Mouse (Mus musculus): ENCODE results near the gene Gm9844. TPM values are rescaled to one million over a fixed set of nuclear protein-coding genes. Genes with fewer than 3 reads are reported as not detected.
A peak's percentile ranks its signal among the peaks of the same experiment; 100 is the strongest.

Gene Gm9844
- polyA plus RNA-seq, 1 experiment from 2014 or later: 33.4 TPM

DNA sequence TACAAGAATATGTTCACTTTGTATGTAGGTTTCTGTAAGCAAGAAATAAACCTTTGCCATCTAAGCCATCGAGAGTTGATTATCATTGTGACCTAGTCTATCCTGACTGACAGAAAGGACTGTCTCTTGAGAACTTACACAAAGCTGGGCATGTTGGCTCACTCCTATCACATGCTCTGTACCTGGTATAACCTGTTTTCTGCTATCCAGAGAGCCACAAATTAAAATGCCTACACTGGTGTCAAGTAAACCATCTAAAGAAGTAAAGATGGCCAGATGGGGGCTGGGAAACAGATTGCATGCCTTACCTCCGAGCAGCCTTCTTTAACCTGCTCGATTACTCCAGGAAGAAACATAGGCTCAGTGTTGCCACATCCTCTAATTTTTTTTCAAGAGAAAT, 15.6 kb downstream of the Gm9844 start:
- no peak overlapping the region for H3K4me2 ChIP-seq
- H3K27ac ChIP-seq (replicated peaks): no peak overlapping the region
- WGBS: 80% methylated on average over 3 of the region's 3 CpGs
- H3K4me1 ChIP-seq: no peaks in the 10 kb centered on the region
- no peak for ATAC-seq (ENCODE audit: low FRiP score)
- no peak overlapping the region for H3K4me3 ChIP-seq (replicated peaks)
- no peak overlapping the region for H3K9ac ChIP-seq (replicated peaks)
- no peaks in the 10 kb centered on the region for H3K27me3 ChIP-seq (replicated peaks)
- no peaks in the 10 kb centered on the region for H3K9me3 ChIP-seq (replicated peaks)
- no peaks in the 10 kb centered on the region for H3K36me3 ChIP-seq

DNA sequence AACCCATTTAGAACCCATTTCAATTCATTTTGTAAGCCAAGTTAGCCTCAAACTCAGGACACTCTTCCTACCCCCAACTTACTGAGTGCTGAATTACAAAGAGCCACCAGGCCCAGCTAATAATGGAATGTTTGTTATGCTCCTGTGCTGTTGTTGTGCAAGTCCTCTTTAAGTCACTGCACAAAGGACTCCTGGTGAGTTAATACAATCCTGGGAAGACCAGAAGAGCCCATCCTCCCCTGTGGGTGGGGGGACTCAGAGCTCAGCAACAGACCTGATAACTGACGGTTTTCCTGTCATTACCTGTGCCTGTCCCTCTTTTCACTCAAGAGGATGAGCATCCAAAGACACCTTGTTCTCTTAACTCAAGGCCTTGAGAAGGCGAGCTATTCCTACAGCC, 17.6 kb downstream of the Gm9844 start:
- Histone ChIP-seq H3K4me1 (no peaks in the 10 kb centered on the region), H3K9me3 (replicated peaks) (no peaks in the 10 kb centered on the region), H3K9ac (replicated peaks) (no peak overlapping the region), H3K27me3 (replicated peaks) (no peaks in the 10 kb centered on the region), H3K36me3 (no peaks in the 10 kb centered on the region), H3K4me2 (no peak overlapping the region), H3K27ac (replicated peaks) (no peak overlapping the region), H3K4me3 (replicated peaks) (no peak overlapping the region)
- 15% methylated on average over 2 of the region's 2 CpGs for WGBS
- no peak for ATAC-seq (ENCODE audit: low FRiP score)

DNA sequence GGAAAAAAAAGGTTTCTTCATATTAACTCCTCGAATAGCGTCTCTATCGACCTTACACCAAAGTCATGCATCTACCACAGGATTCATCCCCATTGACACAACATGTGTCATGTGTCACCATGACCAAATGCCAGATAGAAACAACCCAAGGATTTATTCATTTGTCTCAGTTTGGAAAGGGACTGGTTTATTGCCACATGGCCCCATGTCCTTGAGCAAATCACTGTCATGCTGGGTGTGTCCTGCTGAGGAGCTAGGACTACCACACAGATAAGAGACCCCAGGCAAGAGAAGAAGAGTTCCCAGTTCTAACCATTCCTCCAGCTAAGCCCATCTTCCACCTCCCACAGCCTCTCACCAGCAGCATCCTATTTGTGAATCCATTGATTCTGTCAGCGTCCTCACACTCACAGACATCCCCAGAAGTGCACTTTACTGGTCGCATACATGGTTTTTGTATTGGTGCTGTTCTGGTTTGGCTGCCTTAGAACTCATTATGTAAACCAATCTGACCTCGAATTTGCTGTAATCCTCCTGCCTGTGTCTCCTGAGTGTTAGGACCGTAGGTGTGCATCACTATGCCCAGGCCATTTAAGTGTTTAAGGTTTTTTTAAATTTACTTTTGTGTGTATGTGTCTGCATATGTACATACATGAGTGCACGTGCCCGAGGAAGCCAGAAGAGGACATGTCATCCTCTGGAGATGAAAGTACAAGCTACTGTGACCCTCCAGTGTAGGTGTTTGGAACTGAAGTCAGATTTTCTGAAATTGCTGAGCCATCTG, 20.6 kb downstream of the Gm9844 start:
- Histone ChIP-seq H3K27me3 (replicated peaks) (no peaks in the 10 kb centered on the region), H3K4me1 (peaks cover 26% of the 10 kb centered on the region), H3K9me3 (replicated peaks) (no peaks in the 10 kb centered on the region), H3K36me3 (peaks cover 16% of the 10 kb centered on the region), H3K9ac (replicated peaks) (no peak overlapping the region), H3K27ac (replicated peaks) (no peak overlapping the region), H3K4me2 (no peak overlapping the region), H3K4me3 (replicated peaks) (no peak overlapping the region)
- no peak for ATAC-seq (ENCODE audit: low FRiP score)
- WGBS: 94% methylated on average over 9 of the region's 9 CpGs

- H3K4me1 ChIP-seq: peaks cover 30% of the 10 kb centered on the region
- under 1% methylated on average over 57 of the region's 57 CpGs for WGBS
Measured at GRCm38 (mm10) chr7:24883896-24884692, 22.1 kb downstream of the Gm9844 start, which contains the start of gene Rps19. Gene Rps19 (plus strand): TSS chr7:24884371.

GRCm38 (mm10) chr7:24884693-24885291, 22.8 kb downstream of the Gm9844 start:
- peak overlapping the region; percentile 99 for H3K9ac ChIP-seq (replicated peaks)
- peaks cover 30% of the 10 kb centered on the region for H3K4me1 ChIP-seq
- H3K9me3 ChIP-seq (replicated peaks): no peaks in the 10 kb centered on the region
- no peaks in the 10 kb centered on the region for H3K27me3 ChIP-seq (replicated peaks)
- peak overlapping the region; percentile 98 for H3K4me3 ChIP-seq (replicated peaks)
- under 1% methylated on average over 47 of the region's 47 CpGs for WGBS
- H3K36me3 ChIP-seq: peaks cover 37% of the 10 kb centered on the region
- H3K4me2 ChIP-seq: peak overlapping the region; percentile 76
- H3K27ac ChIP-seq (replicated peaks): peak overlapping the region; percentile 89
- peak; percentile 12 for ATAC-seq (ENCODE audit: low FRiP score)

More at GRCm38 (mm10) chr7:24883896-24884692, 22.1 kb downstream of the Gm9844 start, which contains the start of gene Rps19:
- Histone ChIP-seq H3K27ac (replicated peaks) (peak within 1 kb of the TSS; percentile 89), H3K4me3 (replicated peaks) (peak within 1 kb of the TSS; percentile 98), H3K36me3 (peaks cover 31% of the 10 kb centered on the region), H3K9ac (replicated peaks) (peak within 1 kb of the TSS; percentile 99), H3K4me2 (peak within 1 kb of the TSS; percentile 76), H3K9me3 (replicated peaks) (no peaks in the 10 kb centered on the region), H3K27me3 (replicated peaks) (no peaks in the 10 kb centered on the region)
- ATAC-seq (ENCODE audit: low FRiP score): peak; percentile 94

DNA sequence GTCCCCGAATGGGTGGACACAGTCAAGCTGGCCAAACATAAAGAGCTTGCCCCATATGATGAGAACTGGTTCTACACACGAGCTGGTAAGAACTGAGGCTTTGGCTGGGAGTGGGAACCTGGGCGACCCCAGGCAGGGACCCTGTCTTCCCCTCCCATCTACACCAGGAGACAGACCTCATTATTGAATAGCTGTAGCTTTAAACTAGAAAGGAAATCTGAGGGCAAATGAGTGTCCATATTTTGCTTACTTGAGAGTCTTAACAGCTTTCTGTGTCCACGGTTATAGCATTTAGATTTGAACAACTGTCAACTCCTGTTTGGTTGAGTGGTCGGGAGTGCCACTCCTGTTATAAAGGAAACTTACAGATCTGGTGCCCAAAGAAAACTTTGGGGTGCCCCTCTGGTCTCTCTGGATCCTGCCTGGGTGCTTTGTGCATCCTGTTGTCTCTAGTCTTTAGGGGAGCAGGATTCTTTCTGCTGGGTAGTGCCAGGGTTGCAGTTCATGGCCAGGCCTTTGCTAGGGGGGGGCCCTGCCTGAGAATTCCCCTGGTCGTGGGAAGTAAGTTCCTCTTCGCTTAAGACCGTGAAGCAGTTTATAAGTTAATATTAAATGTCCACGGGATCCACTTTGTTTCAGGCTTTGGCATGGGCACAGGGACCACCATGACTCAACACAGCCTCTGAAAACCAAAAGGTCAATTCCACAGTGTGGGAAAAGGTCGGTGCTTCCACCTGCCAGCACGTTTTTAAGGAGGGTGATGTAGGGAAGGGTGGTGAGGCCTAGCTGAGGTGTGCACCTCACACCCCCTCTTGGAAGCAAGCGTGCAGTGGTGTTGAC, 23.7 kb downstream of the Gm9844 start:
- H3K27ac ChIP-seq (replicated peaks): peak overlapping the region; percentile 89; the same call in 1 of the 2 replicates
- H3K4me1 ChIP-seq: peaks cover 32% of the 10 kb centered on the region
- H3K27me3 ChIP-seq (replicated peaks): no peaks in the 10 kb centered on the region
- no peak for ATAC-seq (ENCODE audit: low FRiP score)
- H3K9ac ChIP-seq (replicated peaks): peak overlapping the region; percentile 99
- peak overlapping the region; percentile 76 for H3K4me2 ChIP-seq
- H3K9me3 ChIP-seq (replicated peaks): no peaks in the 10 kb centered on the region
- peaks cover 43% of the 10 kb centered on the region for H3K36me3 ChIP-seq
- 45% methylated on average over 12 of the region's 12 CpGs for WGBS
- H3K4me3 ChIP-seq (replicated peaks): peak overlapping the region; percentile 98

DNA sequence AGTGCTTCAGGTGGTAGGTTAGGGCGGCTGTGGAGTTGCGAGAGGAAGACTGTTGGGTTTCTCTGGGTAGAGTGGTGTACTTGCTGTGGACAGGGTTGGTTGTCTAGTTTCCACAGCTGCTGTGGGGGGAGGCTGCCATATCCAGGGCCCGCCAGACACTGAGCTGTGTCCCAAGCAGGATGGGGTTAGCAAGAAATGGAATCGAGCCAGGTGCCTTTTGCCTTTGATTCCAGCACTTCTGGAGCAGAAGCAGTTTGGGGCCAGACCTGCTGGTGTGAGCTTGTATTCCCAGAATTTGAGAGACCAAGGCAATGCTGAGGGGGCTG, 24.3 kb downstream of the Gm9844 start:
- Histone ChIP-seq H3K9ac (replicated peaks) (peak overlapping the region; percentile 99), H3K4me1 (peaks cover 32% of the 10 kb centered on the region), H3K4me3 (replicated peaks) (peak overlapping the region; percentile 98), H3K27me3 (replicated peaks) (no peaks in the 10 kb centered on the region), H3K27ac (replicated peaks) (no peak overlapping the region), H3K4me2 (peak overlapping the region; percentile 76), H3K9me3 (replicated peaks) (no peaks in the 10 kb centered on the region), H3K36me3 (peaks cover 48% of the 10 kb centered on the region)
- ATAC-seq (ENCODE audit: low FRiP score): no peak
- WGBS: 82% methylated on average over 4 of the region's 4 CpGs

- Histone ChIP-seq H3K36me3 (peaks cover 48% of the 10 kb centered on the region), H3K4me3 (replicated peaks) (no peak overlapping the region), H3K27me3 (replicated peaks) (no peaks in the 10 kb centered on the region), H3K4me2 (peak overlapping the region; percentile 76), H3K9me3 (replicated peaks) (no peaks in the 10 kb centered on the region), H3K27ac (replicated peaks) (no peak overlapping the region), H3K4me1 (peaks cover 32% of the 10 kb centered on the region), H3K9ac (replicated peaks) (peak overlapping the region; percentile 99)
- WGBS: 63% methylated on average over 4 of the region's 4 CpGs
- no peak for ATAC-seq (ENCODE audit: low FRiP score)
Measured at GRCm38 (mm10) chr7:24887096-24887495, 25.1 kb downstream of the Gm9844 start.

- Histone ChIP-seq H3K4me1 (peaks cover 32% of the 10 kb centered on the region), H3K4me3 (replicated peaks) (no peak overlapping the region), H3K9ac (replicated peaks) (no peak overlapping the region), H3K4me2 (no peak overlapping the region), H3K27me3 (replicated peaks) (no peaks in the 10 kb centered on the region), H3K36me3 (peaks cover 48% of the 10 kb centered on the region), H3K9me3 (replicated peaks) (no peaks in the 10 kb centered on the region), H3K27ac (replicated peaks) (no peak overlapping the region)
- peak; percentile 3; the same call in 1 of the 2 replicates for ATAC-seq (ENCODE audit: low FRiP score)
- 83% methylated on average over 6 of the region's 6 CpGs for WGBS
Measured at GRCm38 (mm10) chr7:24889431-24890220, 27.6 kb downstream of the Gm9844 start.

DNA sequence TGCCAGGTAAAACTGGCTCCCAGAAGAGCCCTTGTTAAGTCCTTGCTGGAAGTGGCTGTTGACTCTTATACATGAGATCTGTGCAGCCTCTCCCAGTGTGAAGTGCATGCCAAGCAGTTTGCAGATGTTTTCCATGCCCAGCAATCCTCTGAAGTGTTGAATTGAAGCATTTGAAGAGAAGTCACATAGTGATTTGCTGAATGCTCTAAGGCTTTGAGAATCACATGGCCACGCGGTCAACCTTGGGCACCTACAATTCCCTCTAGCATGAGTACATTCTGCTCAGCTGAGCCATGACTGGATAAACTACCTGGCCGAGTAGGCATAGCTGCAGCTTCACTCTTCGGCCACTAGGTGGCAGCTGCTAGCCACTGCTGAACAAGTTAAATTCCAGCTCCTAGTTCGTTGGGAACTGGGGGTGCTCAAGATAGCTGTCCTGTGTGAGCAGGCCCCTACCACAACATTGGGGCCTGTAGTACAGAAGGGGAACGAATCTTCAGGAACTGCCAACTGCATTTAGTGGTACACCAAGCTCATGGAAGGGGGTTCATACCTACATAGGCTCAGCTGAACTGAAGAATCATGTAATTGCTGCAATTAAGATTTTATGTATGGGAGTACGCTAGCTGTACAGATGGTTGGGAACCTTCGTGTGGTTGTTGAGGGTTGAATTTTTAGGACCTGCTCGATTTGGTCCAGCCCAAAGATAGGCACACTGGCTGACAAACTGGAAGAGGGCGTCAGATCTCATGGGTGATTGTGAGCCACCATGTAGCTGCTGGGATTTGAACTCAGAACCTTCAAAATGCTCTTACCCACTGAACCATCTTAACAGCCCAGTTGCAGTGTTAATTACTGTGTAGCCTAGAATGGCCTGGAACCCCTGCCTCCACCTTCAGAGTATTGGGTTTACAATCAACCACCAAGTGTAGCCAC, 28.5 kb downstream of the Gm9844 start:
- Histone ChIP-seq H3K4me2 (no peak overlapping the region), H3K27ac (replicated peaks) (no peak overlapping the region), H3K36me3 (peaks cover 48% of the 10 kb centered on the region), H3K27me3 (replicated peaks) (no peaks in the 10 kb centered on the region), H3K9ac (replicated peaks) (no peak overlapping the region), H3K4me1 (peaks cover 27% of the 10 kb centered on the region), H3K4me3 (replicated peaks) (no peak overlapping the region), H3K9me3 (replicated peaks) (no peaks in the 10 kb centered on the region)
- peak; percentile 60 for ATAC-seq (ENCODE audit: low FRiP score)
- WGBS: 29% methylated on average over 10 of the region's 10 CpGs

Measured in neural tube, embryonic 15.5 days (tissue).